Mouse (Mus musculus) small intestine, adult 2 months (tissue): Measurements from ENCODE around the gene Crygd.

ENCODE experiments used
- CTCF ChIP-seq: fragments of 200-500 bp; IDR thresholded peaks from 2 replicates; pipeline ENCODE4 v1.5.1; 2012; ENCODE audit warnings: low read depth, mild to moderate bottlenecking, control low read depth, inconsistent platforms, low read length, moderate library complexity, mixed read lengths; ENCODE audit not compliant: insufficient replicate concordance, insufficient read length; ENCODE audit errors: extremely low read depth
- POLR2A ChIP-seq: fragments of 200-500 bp; IDR thresholded peaks from 2 replicates; pipeline ENCODE4 v1.6.1; 2012; ENCODE audit warnings: low read depth, mild to moderate bottlenecking, control low read depth, inconsistent platforms, low read length, moderate library complexity

DNA sequence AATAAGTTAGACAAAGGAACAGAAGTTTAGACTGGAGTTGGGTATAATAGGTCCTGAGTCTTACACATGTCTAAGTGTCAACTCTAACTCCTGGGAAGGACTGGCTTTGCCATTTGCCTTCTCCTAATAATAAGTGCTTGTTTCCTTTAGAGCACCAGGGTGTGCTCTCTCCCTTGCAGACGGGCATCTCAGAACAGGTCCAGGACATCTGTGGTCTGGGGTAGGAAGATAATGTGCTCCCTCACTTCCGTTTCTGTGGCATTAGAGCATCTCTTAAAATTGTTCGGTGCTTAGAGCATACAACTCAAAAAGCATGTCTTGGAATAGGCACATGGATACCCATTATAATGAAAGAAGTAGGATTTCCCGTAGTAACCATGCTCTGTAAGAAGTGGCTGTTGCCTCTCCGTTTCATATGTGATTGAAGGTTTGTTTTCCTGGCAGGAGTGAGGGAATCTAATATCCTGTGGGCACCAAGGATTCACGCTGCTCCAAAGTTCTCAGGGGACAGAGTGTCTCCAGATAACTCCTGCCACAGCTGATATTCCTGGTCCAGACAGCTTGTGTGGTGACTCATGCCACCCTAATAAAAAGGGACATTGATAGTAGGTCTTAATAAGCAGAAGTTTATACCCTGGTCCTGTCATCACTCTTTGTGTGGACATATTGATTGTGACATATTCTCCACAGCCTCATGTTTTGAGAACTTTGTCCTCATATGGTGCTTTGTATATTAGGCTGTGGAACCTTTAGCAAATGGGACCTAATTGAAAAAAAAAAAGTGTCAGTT is 25.5 kb upstream of the Crygd start:
- TF ChIP-seq CTCF: no peak
- no peak for TF ChIP-seq POLR2A
